Mouse (Mus musculus): Measurements from ENCODE around the gene Lypd1. TPM values are rescaled to one million over a fixed set of nuclear protein-coding genes. Genes with fewer than 3 reads are reported as not detected.

Gene Lypd1
- polyA plus RNA-seq, 1 experiment from 2014 or later, result 3.1 TPM

DNA sequence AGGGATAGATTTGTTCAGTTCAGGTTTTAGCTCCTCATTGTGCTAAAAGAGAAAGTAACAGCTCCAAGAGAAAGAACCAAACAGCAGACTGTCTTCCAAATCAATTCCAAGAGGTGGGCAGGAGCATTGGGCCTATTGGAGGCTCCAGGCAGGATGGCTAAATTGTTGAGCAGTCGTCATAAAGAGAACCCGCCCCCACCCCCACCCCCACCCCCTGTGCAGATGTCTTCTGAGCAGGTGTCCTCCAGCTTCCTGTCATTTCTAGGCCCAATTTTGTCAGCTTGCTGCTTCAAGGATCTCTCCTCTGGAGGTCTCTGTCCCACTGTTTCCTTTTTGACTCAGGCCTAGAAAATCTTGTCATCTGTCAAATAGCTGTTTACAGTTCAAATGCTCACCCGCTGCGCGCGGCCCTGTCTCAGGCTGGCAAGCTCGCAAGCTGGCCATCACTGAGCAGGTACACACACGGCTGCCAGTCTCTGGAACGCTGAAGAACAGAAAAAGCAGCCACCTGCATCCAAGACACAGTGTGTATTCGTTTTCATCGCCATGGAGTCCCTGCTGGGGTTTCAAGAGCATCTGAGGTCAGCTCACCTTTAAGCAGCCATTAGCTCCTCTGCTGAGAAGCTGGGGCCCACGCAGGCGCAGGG, 73.0 kb downstream of the Lypd1 start:
- Histone ChIP-seq H3K36me3 (ENCODE audit: control insufficient read depth, insufficient read depth, low read length) (no peaks in the 10 kb centered on the region), H3K4me2 (ENCODE audit: low read depth, low read length, severe bottlenecking) (no peak overlapping the region), H3K27ac (ENCODE audit: low read depth, low read length) (no peak overlapping the region), H3K27me3 (ENCODE audit: control insufficient read depth, insufficient read depth, low read length) (no peaks in the 10 kb centered on the region), H3K4me1 (replicated peaks; ENCODE audit: control insufficient read depth, insufficient read depth, low read length) (no peaks in the 10 kb centered on the region), H3K9me3 (ENCODE audit: control insufficient read depth, low read length) (no peaks in the 10 kb centered on the region), H3K4me3 (ENCODE audit: low read depth, low read length) (no peak overlapping the region), H3K9ac (ENCODE audit: low read length) (no peak overlapping the region)
- ATAC-seq (replicated peaks; ENCODE audit: low FRiP score) (no peak), DNase-seq (ENCODE audit: low spot score) (no peak)
- 66% methylated on average over 13 of the region's 13 CpGs for WGBS

DNA sequence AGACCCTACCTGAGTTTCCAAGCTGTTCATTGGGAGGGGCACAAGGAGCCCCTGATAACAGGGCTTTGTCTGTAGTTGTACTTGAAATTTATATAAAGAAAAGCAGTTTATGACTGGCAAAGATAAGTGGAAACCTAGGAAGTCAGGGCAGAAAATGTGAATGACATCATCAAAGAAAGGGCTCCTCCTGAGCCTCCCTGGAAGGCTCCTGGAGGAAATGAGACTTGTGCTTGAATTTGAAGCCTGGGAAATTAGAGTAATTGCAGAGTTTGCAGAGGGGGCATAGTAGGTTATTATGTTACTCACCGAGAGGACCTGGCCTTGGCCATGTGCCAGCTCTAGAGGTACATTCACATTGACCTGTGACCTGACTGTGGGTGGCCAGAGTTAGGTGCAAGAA, 75.4 kb downstream of the Lypd1 start:
- no peak overlapping the region for H3K4me3 ChIP-seq (ENCODE audit: low read depth, low read length)
- ATAC-seq (replicated peaks; ENCODE audit: low FRiP score) (no peak), DNase-seq (ENCODE audit: low spot score) (no peak)
- no peak overlapping the region for H3K4me2 ChIP-seq (ENCODE audit: low read depth, low read length, severe bottlenecking)
- H3K9me3 ChIP-seq (ENCODE audit: control insufficient read depth, low read length), result no peaks in the 10 kb centered on the region
- WGBS, result 46% methylated on average over 1 of the region's 1 CpGs
- H3K27me3 ChIP-seq (ENCODE audit: control insufficient read depth, insufficient read depth, low read length), result no peaks in the 10 kb centered on the region
- no peak overlapping the region for H3K27ac ChIP-seq (ENCODE audit: low read depth, low read length)
- H3K36me3 ChIP-seq (ENCODE audit: control insufficient read depth, insufficient read depth, low read length), result no peaks in the 10 kb centered on the region
- H3K4me1 ChIP-seq (replicated peaks; ENCODE audit: control insufficient read depth, insufficient read depth, low read length), result no peaks in the 10 kb centered on the region
- no peak overlapping the region for H3K9ac ChIP-seq (ENCODE audit: low read length)

DNA sequence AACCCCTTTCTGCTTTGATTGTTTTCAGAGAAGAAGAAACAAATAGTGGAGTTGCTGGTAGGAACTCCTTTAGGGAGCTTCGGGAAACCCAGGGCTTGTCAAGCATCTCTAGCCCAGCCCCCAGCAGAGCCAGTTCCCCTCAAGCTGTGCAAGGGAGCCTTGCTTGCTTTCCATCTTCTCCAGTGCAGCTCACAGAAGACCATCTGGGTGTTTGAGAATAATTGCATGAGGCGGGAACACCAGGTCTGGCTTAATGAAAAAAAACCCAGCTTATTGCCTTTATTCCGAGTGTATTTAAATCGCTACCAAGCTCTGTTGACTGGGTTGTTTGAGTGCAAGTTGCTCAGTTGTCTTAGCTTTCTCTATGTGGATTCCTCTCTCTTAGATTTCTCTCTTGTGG, 89.3 kb downstream of the Lypd1 start:
- WGBS, result 85% methylated on average over 4 of the region's 4 CpGs
- H3K9me3 ChIP-seq (ENCODE audit: control insufficient read depth, low read length), result no peaks in the 10 kb centered on the region
- ATAC-seq (replicated peaks; ENCODE audit: low FRiP score), result no peak

DNA sequence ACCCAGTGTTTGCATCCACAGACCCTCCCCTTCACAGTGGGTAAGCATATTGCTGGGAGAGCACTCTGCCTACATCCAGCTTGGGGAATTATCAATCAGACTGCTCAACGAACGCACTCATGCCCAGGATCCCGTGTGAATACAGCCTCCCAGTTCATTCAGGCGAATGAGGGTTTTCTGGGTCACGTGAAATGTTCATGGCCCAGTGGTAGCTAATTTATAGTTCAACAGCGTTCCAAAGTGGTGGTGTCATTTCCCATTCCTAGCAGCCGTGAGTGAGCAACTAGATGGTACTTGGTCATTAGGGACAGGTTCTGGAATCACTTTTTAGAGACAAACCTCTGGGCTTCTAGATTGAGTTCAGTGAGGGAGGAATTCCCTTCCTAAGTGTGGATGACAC, 91.8 kb downstream of the Lypd1 start:
- WGBS, result 80% methylated on average over 7 of the region's 7 CpGs
- no peak overlapping the region for H3K4me2 ChIP-seq (ENCODE audit: low read depth, low read length, severe bottlenecking)
- no peak overlapping the region for H3K27ac ChIP-seq (ENCODE audit: low read depth, low read length)
- no peaks in the 10 kb centered on the region for H3K36me3 ChIP-seq (ENCODE audit: control insufficient read depth, insufficient read depth, low read length)
- no peaks in the 10 kb centered on the region for H3K4me1 ChIP-seq (replicated peaks; ENCODE audit: control insufficient read depth, insufficient read depth, low read length)
- no peaks in the 10 kb centered on the region for H3K27me3 ChIP-seq (ENCODE audit: control insufficient read depth, insufficient read depth, low read length)
- no peak overlapping the region for H3K4me3 ChIP-seq (ENCODE audit: low read depth, low read length)
- ATAC-seq (replicated peaks; ENCODE audit: low FRiP score) (no peak), DNase-seq (ENCODE audit: low spot score) (no peak)
- no peak overlapping the region for H3K9ac ChIP-seq (ENCODE audit: low read length)
- H3K9me3 ChIP-seq (ENCODE audit: control insufficient read depth, low read length), result no peaks in the 10 kb centered on the region

More for the DNA sequence above, 89.3 kb downstream of the Lypd1 start:
- Histone ChIP-seq H3K9ac (ENCODE audit: low read length) (no peak overlapping the region), H3K4me1 (replicated peaks; ENCODE audit: control insufficient read depth, insufficient read depth, low read length) (no peaks in the 10 kb centered on the region), H3K27ac (ENCODE audit: low read depth, low read length) (no peak overlapping the region), H3K4me3 (ENCODE audit: low read depth, low read length) (no peak overlapping the region), H3K4me2 (ENCODE audit: low read depth, low read length, severe bottlenecking) (no peak overlapping the region), H3K27me3 (ENCODE audit: control insufficient read depth, insufficient read depth, low read length) (no peaks in the 10 kb centered on the region), H3K36me3 (ENCODE audit: control insufficient read depth, insufficient read depth, low read length) (no peaks in the 10 kb centered on the region)
- no peak for DNase-seq (ENCODE audit: low spot score)

Other genes starting within 250 kb of the Lypd1 start
- gene Gpr39, start 236.1 kb downstream of the Lypd1 start, polyA plus RNA-seq (2014; fragmentation: Nextera tagmentation; extraction: Ambion mirVana), result not detected in 2 replicates

All from forebrain, embryonic 11.5 days (tissue).